Mouse (Mus musculus): ENCODE measurements around the gene Fam120a.

Fam120a gene

DNA sequence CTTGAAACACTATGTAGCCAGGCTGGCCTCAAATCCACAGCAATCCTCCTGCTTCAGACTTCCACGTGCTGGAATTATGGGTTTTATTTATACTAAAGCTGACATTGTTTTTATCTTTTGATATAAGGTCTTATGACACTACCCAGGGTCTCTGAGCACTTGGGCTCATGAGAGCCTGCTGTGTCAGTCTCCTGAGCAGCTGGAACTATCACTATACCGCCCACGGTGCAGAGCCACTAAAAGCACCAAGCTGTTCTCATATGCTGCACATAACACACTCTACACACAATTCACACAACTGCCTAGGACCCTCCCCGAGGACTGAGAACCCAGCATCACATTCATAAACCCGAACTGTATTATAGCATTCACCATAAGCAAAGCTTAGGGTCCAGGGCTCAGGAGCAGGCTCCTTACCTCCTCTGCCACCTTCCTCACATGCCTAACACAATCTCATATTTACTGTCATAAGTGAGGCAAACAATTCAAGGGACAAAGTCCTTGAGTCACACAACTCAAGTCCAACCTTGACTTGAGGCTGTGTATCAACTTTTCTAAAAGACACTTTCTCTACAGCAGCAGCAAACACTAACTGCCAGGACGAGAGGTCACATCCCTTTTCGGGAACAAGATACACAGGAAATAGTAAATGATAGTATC lies 47.9 kb downstream of the Fam120a start:
- in situ Hi-C loops (cut with MboI, MseI), result loop anchor here (25.0 kb wide), 1 partner anchor 792 kb away; no protein-coding TSS in a partner anchor

DNA sequence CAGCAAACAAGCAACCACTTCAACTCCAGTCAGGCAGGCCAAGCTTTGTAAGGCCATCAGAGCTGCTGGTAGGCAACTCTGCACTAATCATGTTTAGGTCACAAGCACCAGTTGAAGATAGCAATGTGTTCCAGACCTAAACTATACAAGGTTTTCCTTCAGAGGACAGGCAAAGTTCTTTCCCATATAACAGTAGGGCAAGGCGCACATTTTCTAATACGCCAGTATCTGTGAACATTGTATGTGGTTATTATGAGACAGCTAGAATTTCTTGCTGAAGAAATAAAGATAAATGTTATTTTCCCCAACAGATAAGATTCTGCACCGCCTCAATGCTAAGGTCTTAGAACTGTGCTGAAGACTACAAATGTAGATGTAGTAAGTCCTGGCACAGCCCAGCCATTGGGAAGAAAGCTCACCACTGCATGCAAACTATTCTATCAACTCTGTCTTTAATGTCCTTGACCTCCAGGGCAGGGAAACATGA lies 50.7 kb downstream of the Fam120a start:
- in situ Hi-C loops (cut with MboI, MseI), result loop anchor here (25.0 kb wide), 1 partner anchor 795 kb away; no protein-coding TSS in a partner anchor

DNA sequence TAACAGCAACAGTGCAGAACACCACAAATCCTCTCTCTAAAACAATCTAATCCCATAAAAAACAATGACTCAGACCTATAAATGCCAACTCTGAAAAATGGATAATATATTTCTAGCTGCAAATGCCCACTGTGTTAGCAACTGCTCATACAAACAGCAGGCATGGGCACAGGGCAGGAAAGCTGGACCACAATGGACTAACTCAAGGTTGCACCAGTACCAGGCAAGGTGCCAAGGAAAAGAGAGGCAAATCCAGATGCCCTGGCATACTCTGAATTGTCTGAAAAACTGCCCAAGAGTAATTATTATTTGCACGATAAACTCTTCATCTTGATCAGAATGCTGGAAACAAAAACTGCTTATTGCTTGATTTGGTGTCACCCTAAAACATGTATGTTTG lies 54.1 kb downstream of the Fam120a start:
- in situ Hi-C loops (cut with MboI, MseI), result loop anchor here (25.0 kb wide), 1 partner anchor 799 kb away; no protein-coding TSS in a partner anchor

DNA sequence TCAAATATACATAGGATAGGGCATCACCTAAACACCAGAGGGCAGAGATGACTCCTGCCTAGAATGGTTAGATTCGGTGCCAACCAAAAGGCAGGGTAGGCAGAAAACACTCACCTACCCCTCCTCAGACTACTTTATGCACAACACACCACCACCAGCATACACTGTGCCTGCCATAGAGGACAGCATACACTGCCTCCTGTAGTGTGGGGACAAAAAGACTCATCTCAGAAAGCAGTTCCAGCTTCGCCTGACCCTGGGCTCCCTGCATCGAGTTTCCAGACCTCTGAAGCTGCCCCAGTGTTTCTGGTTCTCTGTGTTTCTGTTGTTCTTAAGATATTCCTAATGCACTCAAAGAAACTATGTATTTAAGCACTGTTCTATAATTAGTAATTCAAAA lies 54.7 kb downstream of the Fam120a start:
- in situ Hi-C loops (cut with MboI, MseI), result loop anchor here (25.0 kb wide), 1 partner anchor 799 kb away; no protein-coding TSS in a partner anchor

DNA sequence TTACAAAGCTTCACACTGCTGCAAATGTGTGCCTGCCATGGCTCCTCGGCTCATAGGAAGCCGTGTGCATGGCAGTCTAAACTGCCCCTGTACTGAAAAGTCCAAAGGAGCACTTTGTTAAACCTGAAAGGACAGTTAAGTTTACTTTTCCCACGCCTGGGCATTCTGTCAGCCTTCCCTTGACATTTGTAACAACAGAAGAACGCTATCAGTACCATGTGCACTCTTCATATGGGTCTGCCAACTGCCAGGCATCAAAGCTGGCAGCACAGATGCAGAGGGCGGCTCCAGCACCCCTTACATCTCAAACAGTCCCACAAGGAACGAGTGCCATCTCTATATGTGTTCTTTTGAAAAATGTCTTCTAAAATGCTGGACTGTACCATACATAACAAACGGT lies 56.4 kb downstream of the Fam120a start:
- in situ Hi-C loops (cut with MboI, MseI), result loop anchor here (25.0 kb wide), 1 partner anchor 801 kb away; no protein-coding TSS in a partner anchor

DNA sequence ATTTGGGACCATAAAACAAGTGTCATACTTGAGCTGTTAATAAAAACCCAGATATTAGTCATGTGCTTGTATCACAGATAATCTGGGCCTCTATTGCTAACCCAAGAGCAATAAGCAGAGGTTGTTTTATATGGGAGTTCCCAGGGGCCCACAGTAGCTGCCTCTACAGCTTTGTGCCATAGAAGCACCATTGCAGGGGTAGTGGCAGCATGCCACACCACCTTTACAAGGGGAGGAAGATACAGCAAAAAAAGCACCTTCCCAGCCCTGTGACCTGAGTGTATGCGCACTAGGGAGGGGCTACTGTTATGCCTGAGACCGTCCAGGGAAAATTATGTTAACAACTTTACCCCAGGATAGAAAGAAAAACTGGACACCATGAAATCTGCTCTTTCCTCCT lies 62.4 kb downstream of the Fam120a start:
- in situ Hi-C loops (cut with MboI, MseI), result loop anchor here (25.0 kb wide), 1 partner anchor 807 kb away; no protein-coding TSS in a partner anchor

DNA sequence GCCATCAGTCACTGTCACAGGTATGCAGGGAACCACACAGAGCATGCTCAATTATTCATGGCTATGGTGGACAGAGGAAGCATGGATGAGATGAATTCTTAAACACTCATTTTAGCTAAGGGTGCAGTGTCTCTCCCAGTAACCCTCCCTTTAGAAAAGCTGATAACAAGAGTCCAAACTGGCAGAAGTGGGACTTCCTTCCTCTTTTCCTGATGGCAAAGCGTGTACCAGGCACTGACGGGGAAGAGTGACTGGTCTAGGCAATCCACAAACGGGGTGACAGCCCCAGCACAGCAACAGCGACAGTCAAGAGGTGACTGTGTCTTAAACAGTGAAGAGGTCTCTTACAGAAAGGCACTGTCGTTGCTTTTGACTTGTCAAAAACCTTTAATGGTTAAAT lies 72.4 kb downstream of the Fam120a start:
- in situ Hi-C loops (cut with MboI, MseI), result loop anchor here (25.0 kb wide), 1 partner anchor 767 kb away; the partner anchor contains the start of genes Cenpp and Nol8

DNA sequence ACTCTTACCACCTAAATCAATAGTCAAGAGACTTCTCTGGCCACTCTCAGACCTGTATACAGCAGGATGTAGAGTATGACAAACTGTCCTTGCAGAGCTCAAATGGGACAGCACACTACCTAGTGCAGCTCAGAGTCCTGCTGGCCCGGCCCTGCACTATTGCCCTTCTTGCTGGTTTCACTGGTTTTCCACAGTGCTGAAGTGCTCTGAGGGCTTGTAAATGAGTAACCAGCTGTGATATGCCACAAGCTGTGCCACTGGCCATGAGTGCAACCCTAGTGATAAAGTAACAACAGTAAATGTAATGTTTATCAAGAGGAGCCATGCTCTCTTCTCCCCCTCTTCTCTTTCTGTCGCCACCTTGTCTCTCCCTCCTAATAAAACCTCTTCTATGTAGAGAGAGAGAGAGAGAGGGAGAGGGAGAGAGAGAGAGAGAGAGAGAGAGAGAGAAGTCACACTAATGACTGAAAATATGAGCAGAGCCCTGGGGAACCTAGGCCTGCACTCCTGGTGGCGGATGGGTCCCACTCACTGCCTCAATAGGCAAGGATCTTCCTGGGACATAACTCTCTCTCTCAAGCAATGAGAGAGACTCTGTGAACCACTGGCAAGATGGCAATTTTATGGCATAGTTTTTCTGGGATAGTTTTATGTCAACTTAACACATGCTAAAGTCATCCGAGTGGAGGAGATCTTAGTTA lies 77.4 kb downstream of the Fam120a start:
- in situ Hi-C loops (cut with MboI, MseI), result loop anchor here (25.0 kb wide), 1 partner anchor 772 kb away; the partner anchor contains the start of genes Cenpp and Nol8

DNA sequence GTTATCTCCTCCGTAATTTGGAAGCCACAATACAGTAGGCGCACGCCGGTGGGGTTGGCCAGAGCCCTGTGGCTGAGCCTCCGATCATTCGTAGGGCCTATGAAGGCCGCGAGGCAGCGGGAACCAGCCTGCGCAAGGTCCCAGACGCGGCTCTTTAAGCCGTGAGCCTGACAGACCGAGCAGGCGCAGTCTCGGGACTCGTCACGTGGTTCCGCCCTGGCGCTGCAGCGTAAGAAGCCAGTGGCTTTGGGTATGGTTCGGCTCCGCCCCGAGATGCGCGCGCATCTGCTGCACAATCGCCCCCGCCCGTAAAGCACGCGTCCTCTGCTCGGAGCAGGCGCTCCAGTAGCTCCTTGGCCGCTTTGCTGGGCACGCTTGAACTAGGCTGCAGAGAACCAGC lies 89.3 kb downstream of the Fam120a start:
- in situ Hi-C loops (cut with MboI, MseI), result loop anchor here (25.0 kb wide), 1 partner anchor 784 kb away; the partner anchor contains the start of genes Cenpp and Nol8

DNA sequence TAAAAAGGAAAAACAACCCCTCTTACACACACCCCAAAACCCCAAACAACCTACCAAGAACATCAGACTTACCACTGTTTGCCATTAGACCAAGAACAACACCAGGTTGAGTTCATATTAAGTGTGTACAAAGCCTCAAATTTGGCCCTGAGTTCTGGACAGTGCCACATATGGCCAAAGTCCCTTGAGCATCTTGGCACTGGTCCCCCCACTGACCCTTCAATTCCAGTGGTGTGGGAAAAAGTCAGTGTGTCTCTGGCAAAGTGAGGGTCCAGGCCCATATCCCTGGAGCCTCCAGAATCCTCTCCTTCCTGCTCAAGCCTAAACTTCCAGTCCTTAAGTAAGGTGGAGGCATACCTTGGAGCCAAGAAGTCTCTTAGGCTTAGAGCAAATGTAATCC lies 90.0 kb downstream of the Fam120a start:
- in situ Hi-C loops (cut with MboI, MseI), result loop anchor here (25.0 kb wide), 1 partner anchor 784 kb away; the partner anchor contains the start of genes Cenpp and Nol8

DNA sequence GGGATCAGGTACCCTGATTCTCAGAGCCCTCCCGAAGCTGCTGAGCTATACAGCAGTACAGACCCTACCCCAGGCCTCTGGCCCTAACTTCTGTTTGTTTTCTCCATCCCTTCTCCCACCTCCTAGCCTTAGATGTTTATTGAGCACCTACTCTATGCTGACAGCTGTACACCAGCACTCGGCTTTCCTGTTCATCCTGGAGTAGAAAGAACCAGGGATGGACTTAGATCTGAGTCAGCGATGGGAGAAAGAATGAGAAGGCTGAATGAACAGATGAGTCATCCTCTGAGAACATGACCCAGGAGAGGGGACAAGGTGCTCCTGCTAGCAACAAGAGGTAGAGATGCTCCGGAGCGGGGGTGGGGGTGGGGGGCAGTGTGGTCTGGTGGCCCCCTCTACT lies 95.1 kb downstream of the Fam120a start:
- in situ Hi-C loops (cut with MboI, MseI), result no loop called here

DNA sequence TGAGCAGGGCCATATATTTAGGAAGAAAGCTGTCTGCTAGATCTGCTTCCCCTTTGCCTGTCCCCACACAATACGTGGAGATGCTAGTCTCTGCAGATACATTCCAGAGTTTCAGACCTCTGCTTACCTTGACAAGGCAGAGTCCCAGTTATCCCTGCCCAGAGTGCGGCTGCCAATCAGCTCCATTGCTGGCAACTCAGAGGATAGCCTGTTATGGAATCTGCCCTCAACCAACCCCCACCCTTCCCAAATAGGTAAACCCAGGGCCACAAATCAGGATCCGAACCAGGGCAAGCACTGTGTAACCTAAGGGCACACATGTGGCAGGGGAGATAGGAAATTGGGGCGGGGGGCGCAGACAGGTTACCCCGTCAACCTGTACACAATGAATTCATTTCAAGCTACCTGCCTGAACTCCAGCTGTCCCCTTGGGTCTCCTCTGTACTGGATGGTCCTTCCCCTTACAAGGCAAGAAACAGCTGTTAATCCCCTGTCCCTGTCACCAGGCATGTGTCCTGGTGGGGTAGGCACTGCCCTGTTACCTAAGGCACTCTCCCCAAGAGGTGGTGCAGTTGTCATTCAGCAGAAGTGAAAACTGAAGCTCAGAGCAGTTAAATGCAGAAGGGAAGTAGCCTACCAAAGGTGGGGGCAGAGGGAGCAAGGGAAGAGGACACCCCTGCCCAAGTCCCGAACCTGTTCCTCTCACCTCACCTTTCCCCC lies 95.8 kb downstream of the Fam120a start:
- in situ Hi-C loops (cut with MboI, MseI), result no loop called here

DNA sequence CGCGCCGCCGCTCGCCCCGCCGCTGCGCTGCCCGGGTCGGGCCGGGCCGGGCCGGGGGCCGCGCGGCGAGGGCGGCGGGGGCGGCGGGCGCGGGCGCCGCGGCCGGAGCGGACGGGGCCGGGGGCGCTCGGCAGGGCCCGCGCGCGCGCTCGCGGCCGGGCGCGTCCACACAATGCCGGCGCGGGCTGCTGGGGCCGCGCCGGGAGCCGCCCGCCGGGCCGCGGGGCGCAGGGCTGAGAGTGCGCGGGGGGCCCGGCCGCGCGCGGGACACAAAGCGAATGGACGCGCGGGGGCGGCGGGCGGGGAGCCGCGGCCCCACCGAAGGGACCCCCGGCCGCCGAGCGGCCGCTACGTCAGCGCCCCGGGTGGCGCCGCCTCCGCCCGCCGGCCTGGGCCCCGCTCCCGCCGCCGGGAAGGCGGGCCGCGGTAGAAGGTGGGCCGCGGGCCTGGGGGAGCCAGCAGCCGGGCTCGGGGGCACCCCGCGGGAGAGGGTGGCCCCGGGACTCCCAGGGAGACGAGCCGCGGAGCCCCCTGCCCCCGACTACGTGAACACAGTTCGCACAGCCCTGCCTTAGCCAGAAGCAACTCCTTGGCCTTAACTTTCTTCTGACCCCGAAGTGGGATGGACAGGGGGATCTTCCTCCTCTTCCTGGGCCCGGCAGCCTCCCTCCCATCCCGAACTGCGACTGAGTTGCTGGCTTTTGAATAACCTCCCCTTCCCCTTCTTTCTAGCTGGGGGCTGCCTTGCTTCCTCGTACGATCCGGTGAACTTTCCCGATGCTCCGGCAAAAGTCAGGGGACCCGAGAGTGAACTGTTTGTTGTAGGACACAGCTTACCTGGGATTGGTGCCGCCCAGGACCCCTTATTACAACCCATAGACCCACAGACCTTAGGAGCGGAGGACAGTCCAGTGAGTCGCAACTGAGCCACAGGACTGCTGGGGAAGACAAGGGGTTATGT lies 96.8 kb downstream of the Fam120a start, which contains the start of gene Phf2:
Gene Phf2, minus strand, starts transcription at position 349 of the 961 bp plus-strand sequence.
- in situ Hi-C loops (cut with MboI, MseI), result no loop called here

DNA sequence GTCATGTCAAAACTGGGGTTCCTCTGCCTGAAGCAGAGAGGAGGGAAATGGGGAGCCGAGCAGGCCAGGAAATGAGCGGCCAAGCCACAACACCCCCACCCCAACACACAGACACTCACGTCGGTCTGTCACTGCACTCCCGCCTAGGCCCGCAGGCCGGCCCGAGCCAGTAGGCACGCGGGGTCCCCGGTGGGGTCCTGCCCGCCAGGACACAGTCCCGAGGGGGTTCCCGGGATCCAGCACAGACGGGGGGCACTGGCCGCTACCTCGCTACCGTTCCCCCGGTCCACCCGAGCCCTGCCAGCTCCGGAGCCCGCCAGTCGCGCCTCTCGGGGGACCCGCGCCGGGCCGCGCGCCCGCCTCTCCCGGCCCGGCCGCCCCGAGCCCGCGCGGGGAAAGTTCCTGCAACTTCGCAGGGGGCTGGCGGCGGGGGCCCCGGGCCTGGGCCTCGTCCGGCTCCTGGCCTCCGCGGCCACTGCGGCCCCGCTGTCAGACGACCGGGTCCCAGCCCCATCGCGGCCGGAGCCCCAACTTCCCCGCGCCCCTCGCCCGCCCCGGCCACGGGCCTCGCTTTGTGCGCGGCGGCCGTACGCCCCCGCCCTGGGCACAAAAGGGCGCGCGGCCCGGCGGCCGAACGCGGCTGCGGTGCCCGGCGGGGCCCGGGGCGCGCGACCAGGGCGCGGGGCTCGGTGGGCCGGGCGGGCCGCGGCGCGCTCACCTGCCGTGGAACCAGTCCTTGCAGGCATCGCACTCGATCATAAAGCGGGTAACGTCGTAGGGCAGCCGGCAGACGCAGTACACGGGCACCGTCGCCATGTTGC lies 97.7 kb downstream of the Fam120a start:
- in situ Hi-C loops (cut with MboI, MseI), result no loop called here

DNA sequence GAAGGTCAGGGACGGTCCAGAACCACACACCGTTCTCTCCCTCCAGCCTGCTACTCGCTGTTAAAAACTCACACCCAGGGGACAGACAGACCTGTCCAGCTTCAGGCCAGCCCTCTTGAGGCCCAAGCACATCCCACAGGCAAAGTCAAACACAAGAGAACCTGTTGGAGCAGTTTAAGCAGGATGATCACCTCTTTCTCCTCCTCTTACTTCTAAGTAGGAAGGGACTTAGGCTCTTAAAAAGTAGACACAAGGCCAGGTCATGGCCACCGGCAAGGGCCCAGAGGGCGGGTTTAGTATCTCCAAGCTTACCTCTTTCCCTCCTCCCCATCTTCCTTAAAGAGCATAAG lies 98.2 kb downstream of the Fam120a start:
- in situ Hi-C loops (cut with MboI, MseI), result no loop called here

DNA sequence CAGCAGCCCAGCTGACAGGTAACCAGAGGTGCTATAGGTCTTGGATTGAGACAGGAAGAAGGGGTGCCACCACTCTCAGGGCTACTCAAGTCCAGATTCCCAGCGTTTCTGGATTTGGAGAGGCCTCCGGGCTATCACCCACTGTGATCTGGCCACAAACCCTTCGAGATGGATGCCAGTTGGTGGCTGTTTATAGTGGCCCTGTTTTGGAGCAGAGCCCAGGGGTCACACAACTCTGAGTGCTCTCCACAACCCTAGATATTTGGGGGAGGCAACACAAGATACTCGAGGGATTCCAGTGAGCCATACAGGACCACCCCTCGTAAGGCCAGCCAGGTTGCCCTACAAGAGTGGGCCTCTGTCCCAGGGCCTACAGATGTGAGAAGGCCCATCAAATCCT lies 98.7 kb downstream of the Fam120a start:
- in situ Hi-C loops (cut with MboI, MseI), result no loop called here

DNA sequence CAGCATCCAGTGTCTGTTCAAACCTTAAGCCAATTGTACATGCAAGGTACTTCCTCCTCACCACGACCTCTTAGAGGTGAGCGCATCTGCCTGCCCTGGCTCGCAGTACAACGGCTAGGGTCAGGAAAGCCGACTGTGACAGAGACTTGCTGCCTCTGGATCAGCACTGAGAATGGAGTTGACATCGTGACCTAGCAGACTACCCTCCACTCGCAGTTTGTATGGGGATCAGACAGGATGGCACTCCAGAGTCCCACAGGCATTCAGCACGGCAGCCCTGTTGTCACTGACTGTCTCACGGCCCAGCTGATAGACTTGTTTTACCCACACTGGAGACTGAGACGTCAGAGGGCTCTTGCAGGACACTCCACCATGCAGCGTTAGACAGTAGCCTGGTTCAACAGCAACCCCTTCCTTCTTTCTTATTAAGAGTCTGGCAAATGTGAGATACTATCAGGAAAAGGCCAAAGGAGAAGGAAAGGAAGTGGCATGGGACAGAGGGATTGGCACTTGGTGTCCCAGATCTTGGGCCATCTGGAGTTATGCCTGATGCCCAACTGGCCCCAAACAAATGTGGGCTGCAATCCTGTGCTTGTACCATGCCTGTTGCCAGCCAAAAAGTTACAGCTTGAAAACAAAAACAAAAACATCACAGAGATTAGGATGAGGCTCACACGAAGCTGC lies 103.0 kb downstream of the Fam120a start:
- in situ Hi-C loops (cut with MboI, MseI), result no loop called here

DNA sequence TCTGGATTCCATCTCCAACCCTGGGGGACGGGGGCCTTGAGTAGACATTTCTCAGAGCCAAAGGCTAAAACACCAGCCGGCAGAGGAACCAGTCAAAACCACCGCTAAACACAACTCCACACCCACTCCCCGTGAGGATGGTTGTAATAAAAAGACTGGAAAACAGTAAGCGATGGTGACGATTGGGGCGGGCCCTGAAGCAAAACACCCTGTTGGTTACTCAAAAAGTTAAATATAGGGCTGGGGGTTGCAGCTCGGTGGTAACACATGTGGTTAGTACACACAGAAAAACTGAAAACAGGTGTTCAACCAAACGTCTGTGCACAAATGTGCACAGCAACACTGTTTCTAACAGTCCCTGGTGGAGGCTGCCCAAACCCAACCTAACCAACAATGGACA lies 104.3 kb downstream of the Fam120a start:
- in situ Hi-C loops (cut with MboI, MseI), result no loop called here

DNA sequence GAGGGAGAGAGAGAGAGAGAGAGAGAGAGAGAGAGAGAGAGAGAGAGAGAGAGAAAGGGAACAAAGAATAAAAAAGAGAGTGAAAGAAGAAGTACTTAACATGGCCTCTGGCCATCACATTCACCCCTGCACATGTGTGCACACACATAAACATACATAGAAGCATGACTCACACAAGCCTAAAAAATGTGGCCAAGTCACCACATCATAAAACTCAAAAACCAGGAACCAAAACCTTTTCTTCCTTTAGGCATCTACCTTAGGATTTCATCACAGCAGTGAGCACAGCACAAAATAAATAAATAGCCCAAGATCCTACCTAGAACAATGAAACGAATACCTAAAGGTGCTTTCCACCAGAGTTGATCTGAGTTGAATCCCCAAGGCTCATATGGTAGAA lies 105.9 kb downstream of the Fam120a start:
- in situ Hi-C loops (cut with MboI, MseI), result no loop called here
